Mouse (Mus musculus) liver, embryonic 15.5 days (tissue): Measurements from ENCODE around the gene Npcd. TPM values are rescaled to one million over a fixed set of nuclear protein-coding genes. Genes with fewer than 3 reads are reported as not detected.
A peak's percentile ranks its signal among the peaks of the same experiment; 100 is the strongest.

Source experiments
- ATAC-seq: fragments of 200-750 bp; cut with Nextera tagmentation; 2 replicates; pipeline ENCODE4 v1.8.0; 2017; ENCODE audit warnings: moderate number of reproducible peaks, mild to moderate bottlenecking, moderate library complexity; ENCODE audit not compliant: insufficient read depth
- H3K27ac ChIP-seq: fragments of 300-500 bp; sonication (generic); replicated peaks from 2 replicates; pipeline ENCODE4 v1.5.1; 2015; ENCODE audit warnings: mild to moderate bottlenecking, inconsistent platforms
- H3K27me3 ChIP-seq: fragments of 300-500 bp; sonication (generic); 2 replicates; pipeline ENCODE4 v1.6.1; 2015; ENCODE audit warnings: mild to moderate bottlenecking, inconsistent platforms
- H3K36me3 ChIP-seq: fragments of 300-500 bp; sonication (generic); replicated peaks from 2 replicates; pipeline ENCODE4 v1.6.1; 2015; ENCODE audit warnings: moderate library complexity, mild to moderate bottlenecking, inconsistent platforms
- H3K4me1 ChIP-seq: fragments of 300-500 bp; sonication (generic); replicated peaks from 2 replicates; pipeline ENCODE4 v1.6.1; 2015; ENCODE audit warnings: inconsistent platforms
- H3K4me2 ChIP-seq: fragments of 300-500 bp; sonication (generic); 2 replicates; pipeline ENCODE4 v1.6.1; 2015; ENCODE audit warnings: moderate library complexity, mild to moderate bottlenecking, inconsistent platforms
- H3K4me3 ChIP-seq: fragments of 300-500 bp; sonication (generic); replicated peaks from 2 replicates; pipeline ENCODE4 v1.5.1; 2015; ENCODE audit warnings: mild to moderate bottlenecking, inconsistent platforms
- H3K9ac ChIP-seq: fragments of 300-500 bp; sonication (generic); 2 replicates; pipeline ENCODE4 v1.6.1; 2015; ENCODE audit warnings: moderate library complexity, mild to moderate bottlenecking, inconsistent platforms
- H3K9me3 ChIP-seq: fragments of 300-500 bp; sonication (generic); replicated peaks from 2 replicates; pipeline ENCODE4 v1.6.1; 2016; ENCODE audit warnings: inconsistent platforms
- WGBS: fragments of 180-500 bp; shearing (Covaris S2); methylation state at CpG from one replicate; pipeline ENCODE4 v1.1.7; 2015; ENCODE audit warnings: mixed read lengths; ENCODE audit not compliant: insufficient replicate concordance; 5-methylcytosine and 5-hydroxymethylcytosine counted together
- polyA plus RNA-seq: library from polyadenylated mRNA; unstranded; fragments of >200 nt; fragmentation: Nextera tagmentation; extraction: Ambion mirVana; gene quantifications from 2 replicates; pipeline ENCODE4 v1.2.1, GENCODE M21; 2015

Npcd gene
- polyA plus RNA-seq, 1 experiment from 2014 or later = not detected

- H3K27ac ChIP-seq = no peak overlapping the region
- WGBS = 67% methylated on average over 9 of the region's 9 CpGs
Observed at GRCm38 (mm10) chr15:79859821-79860220, 25.8 kb upstream of the Npcd start.

GRCm38 (mm10) chr15:79858979-79859378 is 24.9 kb upstream of the Npcd start:
- H3K4me3 ChIP-seq = no peak overlapping the region
- no peak overlapping the region for H3K27ac ChIP-seq
- no peaks in the 10 kb centered on the region for H3K36me3 ChIP-seq
- 65% methylated on average over 5 of the region's 5 CpGs for WGBS
- ATAC-seq = no peak
- H3K4me2 ChIP-seq = no peak overlapping the region
- H3K27me3 ChIP-seq = peaks cover 3% of the 10 kb centered on the region; the same call in 1 of the 2 replicates
- H3K4me1 ChIP-seq = no peaks in the 10 kb centered on the region
- no peaks in the 10 kb centered on the region for H3K9me3 ChIP-seq
- H3K9ac ChIP-seq = no peak overlapping the region

More at GRCm38 (mm10) chr15:79859821-79860220, 25.8 kb upstream of the Npcd start:
- Histone ChIP-seq H3K36me3 (no peaks in the 10 kb centered on the region), H3K9ac (no peak overlapping the region), H3K4me2 (no peak overlapping the region), H3K4me3 (no peak overlapping the region), H3K9me3 (no peaks in the 10 kb centered on the region), H3K4me1 (no peaks in the 10 kb centered on the region), H3K27me3 (peaks cover 3% of the 10 kb centered on the region; the same call in 1 of the 2 replicates)
- no peak for ATAC-seq

GRCm38 (mm10) chr15:79850143-79850542 is 16.1 kb upstream of the Npcd start:
- Histone ChIP-seq H3K27ac (no peak overlapping the region), H3K36me3 (no peaks in the 10 kb centered on the region), H3K9me3 (no peaks in the 10 kb centered on the region), H3K4me2 (no peak overlapping the region), H3K27me3 (0 out of 2 replicates have a peak, but pooled peaks cover 6% of the 10 kb centered on the region), H3K4me1 (no peaks in the 10 kb centered on the region), H3K4me3 (no peak overlapping the region), H3K9ac (no peak overlapping the region)
- WGBS = 63% methylated on average over 2 of the region's 2 CpGs
- ATAC-seq = no peak

GRCm38 (mm10) chr15:79847100-79847499 is 13.1 kb upstream of the Npcd start:
- no peak for ATAC-seq
- WGBS = 22% methylated on average over 5 of the region's 5 CpGs
- no peaks in the 10 kb centered on the region for H3K36me3 ChIP-seq
- H3K9ac ChIP-seq = no peak overlapping the region
- no peak overlapping the region for H3K4me3 ChIP-seq
- no peak overlapping the region for H3K27ac ChIP-seq
- H3K4me1 ChIP-seq = no peaks in the 10 kb centered on the region
- no peak overlapping the region for H3K4me2 ChIP-seq
- no peaks in the 10 kb centered on the region for H3K9me3 ChIP-seq
- 0 out of 2 replicates have a peak, but pooled peaks cover 6% of the 10 kb centered on the region for H3K27me3 ChIP-seq

- Histone ChIP-seq H3K4me2 (no peak overlapping the region), H3K4me3 (no peak overlapping the region), H3K9ac (no peak overlapping the region), H3K27me3 (peaks cover 11% of the 10 kb centered on the region; the same call in 1 of the 2 replicates), H3K36me3 (no peaks in the 10 kb centered on the region), H3K4me1 (no peaks in the 10 kb centered on the region), H3K27ac (no peak overlapping the region), H3K9me3 (no peaks in the 10 kb centered on the region)
- ATAC-seq = no peak
- 57% methylated on average over 4 of the region's 4 CpGs for WGBS
Observed at GRCm38 (mm10) chr15:79845986-79846385, 11.9 kb upstream of the Npcd start.

GRCm38 (mm10) chr15:79842985-79843384 is 8.9 kb upstream of the Npcd start:
- 64% methylated on average over 3 of the region's 3 CpGs for WGBS
- H3K36me3 ChIP-seq = no peaks in the 10 kb centered on the region
- no peak overlapping the region for H3K27ac ChIP-seq
- no peaks in the 10 kb centered on the region for H3K9me3 ChIP-seq
- no peak overlapping the region for H3K9ac ChIP-seq
- ATAC-seq = no peak
- H3K4me2 ChIP-seq = no peak overlapping the region
- H3K4me3 ChIP-seq = no peak overlapping the region
- H3K4me1 ChIP-seq = no peaks in the 10 kb centered on the region
- H3K27me3 ChIP-seq = peaks cover 15% of the 10 kb centered on the region

- no peak overlapping the region for H3K9ac ChIP-seq
- no peak overlapping the region for H3K4me3 ChIP-seq
- 40% methylated on average over 2 of the region's 2 CpGs for WGBS
- H3K36me3 ChIP-seq = no peaks in the 10 kb centered on the region
- H3K4me2 ChIP-seq = no peak overlapping the region
- H3K9me3 ChIP-seq = no peaks in the 10 kb centered on the region
- ATAC-seq = no peak
- H3K4me1 ChIP-seq = no peaks in the 10 kb centered on the region
- H3K27me3 ChIP-seq = peaks cover 20% of the 10 kb centered on the region
- H3K27ac ChIP-seq = no peak overlapping the region
Observed at GRCm38 (mm10) chr15:79840281-79840680, 6.2 kb upstream of the Npcd start.

- 0 out of 2 replicates have a peak, but pooled peaks cover 5% of the 10 kb centered on the region for H3K36me3 ChIP-seq
- H3K27ac ChIP-seq = no peak overlapping the region
- peak overlapping the region; percentile 77; the same call in 1 of the 2 replicates for H3K4me3 ChIP-seq
- WGBS = 61% methylated on average over 9 of the region's 9 CpGs
- H3K4me2 ChIP-seq = peak overlapping the region; percentile 91
- ATAC-seq = no peak
- no peaks in the 10 kb centered on the region for H3K9me3 ChIP-seq
- peaks cover 31% of the 10 kb centered on the region for H3K4me1 ChIP-seq
- H3K9ac ChIP-seq = no peak overlapping the region
- peaks cover 12% of the 10 kb centered on the region; the same call in 1 of the 2 replicates for H3K27me3 ChIP-seq
Observed at GRCm38 (mm10) chr15:79834881-79835260, 834 bp upstream of the Npcd start.

- Histone ChIP-seq H3K36me3 (peaks cover 10% of the 10 kb centered on the region; the same call in 1 of the 2 replicates), H3K9ac (peak overlapping the region; percentile 73), H3K27me3 (peaks cover 11% of the 10 kb centered on the region; the same call in 1 of the 2 replicates), H3K4me2 (peak overlapping the region; percentile 91), H3K4me3 (peak overlapping the region; percentile 77), H3K4me1 (peaks cover 40% of the 10 kb centered on the region), H3K9me3 (no peaks in the 10 kb centered on the region), H3K27ac (peak overlapping the region; percentile 59; the same call in 1 of the 2 replicates)
- WGBS = under 1% methylated on average over 41 of the region's 41 CpGs
- peak; percentile 26; the same call in 1 of the 2 replicates for ATAC-seq
Observed at GRCm38 (mm10) chr15:79833251-79834050, 586 bp downstream of the Npcd start.

GRCm38 (mm10) chr15:79832064-79832900 is 1.8 kb downstream of the Npcd start:
- peak overlapping the region; percentile 77 for H3K4me3 ChIP-seq
- no peak for ATAC-seq
- H3K27ac ChIP-seq = 0 out of 2 replicates have a peak overlapping the region, but pooled peaks have one; percentile 59
- H3K36me3 ChIP-seq = peaks cover 18% of the 10 kb centered on the region; the same call in 1 of the 2 replicates
- H3K4me1 ChIP-seq = peaks cover 40% of the 10 kb centered on the region
- no peak overlapping the region for H3K9ac ChIP-seq
- peaks cover 5% of the 10 kb centered on the region; the same call in 1 of the 2 replicates for H3K27me3 ChIP-seq
- WGBS = 42% methylated on average over 18 of the region's 18 CpGs
- no peaks in the 10 kb centered on the region for H3K9me3 ChIP-seq
- peak overlapping the region; percentile 91 for H3K4me2 ChIP-seq

GRCm38 (mm10) chr15:79830388-79830787 is 3.6 kb downstream of the Npcd start:
- H3K4me2 ChIP-seq = no peak overlapping the region
- no peak overlapping the region for H3K9ac ChIP-seq
- H3K4me1 ChIP-seq = peaks cover 40% of the 10 kb centered on the region
- H3K4me3 ChIP-seq = no peak overlapping the region
- 14% methylated on average over 4 of the region's 4 CpGs for WGBS
- no peak overlapping the region for H3K27ac ChIP-seq
- ATAC-seq = no peak
- peaks cover 4% of the 10 kb centered on the region; the same call in 1 of the 2 replicates for H3K27me3 ChIP-seq
- peaks cover 18% of the 10 kb centered on the region; the same call in 1 of the 2 replicates for H3K36me3 ChIP-seq
- no peaks in the 10 kb centered on the region for H3K9me3 ChIP-seq
